Mouse (Mus musculus) right cerebral cortex, postnatal 36 days (tissue): ENCODE measurements around the gene Cntnap2.
A peak's percentile ranks its signal among the peaks of the same experiment; 100 is the strongest.
"Not testable (repeated sequence)": the region's sequence is repeated elsewhere in the genome, so short reads cannot be mapped to it uniquely, and the experiment has no call there.

Experiments used
- DNase-seq, 2 experiments: peaks; one replicate each; pipeline ENCODE4 v3.0.0; 2022; ENCODE audit warnings: low spot score in 2 of 2, mixed read lengths in 1 of 2

The Cntnap2 gene

GRCm38 (mm10) chr6:47175356-47176156 lies 2116.4 kb downstream of the Cntnap2 start:
- DNase-seq = not testable (repeated sequence)

- DNase-seq = not testable (repeated sequence)
These were observed 2117.0 kb downstream of the Cntnap2 start for GRCm38 (mm10) chr6:47176157-47176555.

GRCm38 (mm10) chr6:47181372-47181771 lies 2122.2 kb downstream of the Cntnap2 start:
- DNase-seq = not testable (repeated sequence)

GRCm38 (mm10) chr6:47182252-47182651 lies 2123.1 kb downstream of the Cntnap2 start:
- DNase-seq = no peak

- no peak for DNase-seq
These were observed 2123.6 kb downstream of the Cntnap2 start for GRCm38 (mm10) chr6:47182756-47183155.

GRCm38 (mm10) chr6:47183850-47184249 lies 2124.7 kb downstream of the Cntnap2 start:
- not testable (repeated sequence) for DNase-seq

GRCm38 (mm10) chr6:47188193-47188592 lies 2129.0 kb downstream of the Cntnap2 start:
- DNase-seq = peak in 1 of 2 experiments; percentile 42

GRCm38 (mm10) chr6:47188596-47188995 lies 2129.4 kb downstream of the Cntnap2 start:
- not testable (repeated sequence) for DNase-seq

GRCm38 (mm10) chr6:47190282-47190681 lies 2131.1 kb downstream of the Cntnap2 start:
- no peak for DNase-seq

- DNase-seq = no peak
These were observed 2132.2 kb downstream of the Cntnap2 start for GRCm38 (mm10) chr6:47191277-47191800.

GRCm38 (mm10) chr6:47191940-47192339 lies 2132.8 kb downstream of the Cntnap2 start:
- no peak for DNase-seq

- DNase-seq = no peak
These were observed 2133.3 kb downstream of the Cntnap2 start for GRCm38 (mm10) chr6:47192478-47192877.

- DNase-seq = no peak
These were observed 2138.4 kb downstream of the Cntnap2 start for GRCm38 (mm10) chr6:47197570-47197969.

- no peak for DNase-seq
These were observed 2141.5 kb downstream of the Cntnap2 start for GRCm38 (mm10) chr6:47200671-47201070.

GRCm38 (mm10) chr6:47208031-47208430 lies 2148.9 kb downstream of the Cntnap2 start:
- no peak for DNase-seq

- DNase-seq = no peak
These were observed 2155.6 kb downstream of the Cntnap2 start for GRCm38 (mm10) chr6:47214731-47215130.

- not testable (repeated sequence) for DNase-seq
These were observed 2164.4 kb downstream of the Cntnap2 start for GRCm38 (mm10) chr6:47223578-47223977.

- DNase-seq = not testable (repeated sequence)
These were observed 2166.2 kb downstream of the Cntnap2 start for GRCm38 (mm10) chr6:47225391-47225790.

GRCm38 (mm10) chr6:47227601-47228000 lies 2168.4 kb downstream of the Cntnap2 start:
- DNase-seq = no peak

- no peak for DNase-seq
These were observed 2169.6 kb downstream of the Cntnap2 start for GRCm38 (mm10) chr6:47228676-47229317.

GRCm38 (mm10) chr6:47231513-47231912 lies 2172.4 kb downstream of the Cntnap2 start:
- no peak for DNase-seq

- DNase-seq = peak; percentile 40 to 63
These were observed 2180.3 kb downstream of the Cntnap2 start for GRCm38 (mm10) chr6:47239376-47239921.
